Mouse (Mus musculus): ENCODE data around the gene Rnf148. TPM values are rescaled to one million over a fixed set of nuclear protein-coding genes. Genes with fewer than 3 reads are reported as not detected.

Rnf148 gene
- polyA plus RNA-seq (2015; fragmentation: Nextera tagmentation; extraction: Ambion mirVana) = not detected in 2 replicates

GRCm38 (mm10) chr6:23655036-23655435 lies at the start of gene Rnf148:
Rnf148 (minus strand) TSS chr6:23655136.

GRCm38 (mm10) chr6:23650205-23650604 lies 4.7 kb downstream of the Rnf148 start, which contains the start of gene Rnf133:
Rnf133 (minus strand) TSS chr6:23650305.

Other genes with a start within 250 kb of the Rnf148 start
- gene Rnf133, start 4.8 kb downstream of the Rnf148 start, polyA plus RNA-seq (2015; fragmentation: Nextera tagmentation; extraction: Ambion mirVana) = not detected in 2 replicates
- gene Cadps2, start 184.3 kb upstream of the Rnf148 start, polyA plus RNA-seq (2015; fragmentation: Nextera tagmentation; extraction: Ambion mirVana) = 1.3 and 4.6 TPM in 2 replicates